Mouse (Mus musculus) heart, postnatal 0 days (tissue): Measurements from ENCODE around the gene Stil.

Experiments
- CTCF ChIP-seq: IDR thresholded peaks from 2 replicates; pipeline ENCODE4 v1.5.1; 2016; ENCODE audit warnings: antibody characterized with exemption, control low read depth, low read depth
- EP300 ChIP-seq: IDR thresholded peaks from 2 replicates; pipeline ENCODE4 v1.6.1; 2016; ENCODE audit warnings: antibody characterized with exemption, low read depth

DNA sequence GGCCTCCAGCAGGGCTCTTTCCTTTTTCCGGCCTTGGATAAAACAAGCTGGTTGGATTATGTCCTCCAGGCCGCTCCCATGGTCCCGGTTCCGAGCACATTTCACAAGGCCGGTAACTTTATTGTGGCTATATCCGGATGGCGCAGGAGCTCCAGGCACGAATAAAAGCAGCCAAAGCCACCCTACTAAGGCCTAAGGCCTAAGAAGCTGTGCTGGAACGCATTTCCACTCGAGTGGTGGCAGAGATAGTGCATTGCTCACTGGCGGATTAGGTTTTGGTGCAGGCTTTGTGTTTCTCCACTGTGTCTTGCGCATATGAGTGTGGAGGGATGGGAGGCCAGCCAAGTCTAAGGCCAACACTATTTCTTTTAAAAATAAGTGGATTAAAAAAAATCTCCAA lies 59.9 kb downstream of the Stil start:
- TF ChIP-seq CTCF (no peak), EP300 (no peak)
